Mouse (Mus musculus): ENCODE data around the gene Gm43517.

The Gm43517 gene

DNA sequence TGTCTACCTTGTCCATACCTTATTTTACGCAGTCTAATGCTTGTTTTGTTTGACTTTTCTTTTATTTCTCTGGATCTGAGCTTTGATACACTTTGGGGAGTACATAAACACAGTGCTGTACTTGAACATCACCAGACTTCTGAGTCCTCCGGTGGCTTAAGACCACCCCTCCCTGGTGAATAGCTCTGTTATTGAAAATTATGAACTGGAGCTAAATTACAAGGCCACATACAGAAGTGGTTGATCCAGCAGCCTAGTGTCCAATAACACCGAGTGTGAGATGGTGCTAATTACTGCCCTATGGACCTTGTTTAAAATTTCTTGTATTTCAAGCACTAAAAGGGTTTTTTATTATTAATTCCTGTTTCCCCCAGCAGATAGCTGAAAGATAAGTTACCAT lies 33.0 kb downstream of the Gm43517 start:
- DNase-seq, result no peak
